Mouse (Mus musculus) heart, postnatal 4 days (tissue): ENCODE results near the gene Lbx2. TPM values are rescaled to one million over a fixed set of nuclear protein-coding genes. Genes with fewer than 3 reads are reported as not detected.

Source experiments
- DNase-seq: peaks from one replicate; pipeline ENCODE4 v3.0.0; 2021
- total RNA-seq, 2 experiments: library from RNA; stranded (reverse); gene quantifications; 2 replicates each; pipeline ENCODE4 v1.2.3; 2021

Gene Lbx2
- total RNA-seq, 2 experiments from 2014 or later, result 0.88 TPM; not detected in 1

- no peak for DNase-seq
Measured at GRCm38 (mm10) chr6:83071220-83071619, 14.9 kb upstream of the Lbx2 start.

DNA sequence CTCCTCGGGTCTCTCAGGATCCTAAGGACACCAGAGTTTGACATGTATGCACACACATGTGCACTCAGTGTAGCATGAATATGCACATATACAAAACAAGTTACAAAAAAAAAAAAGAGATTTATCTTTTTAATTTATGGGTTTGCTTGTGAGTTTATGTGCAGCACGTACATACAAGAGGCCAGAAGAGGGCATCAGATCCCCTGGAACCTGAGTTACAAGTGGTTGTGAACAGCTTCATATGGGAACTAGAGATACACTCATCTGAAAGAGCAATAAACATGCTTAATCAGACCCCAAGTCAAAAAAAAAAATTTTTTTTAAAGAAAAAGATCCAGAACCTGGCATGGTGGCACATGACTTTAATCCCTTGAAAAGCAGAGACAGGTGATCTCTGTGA lies 11.2 kb upstream of the Lbx2 start:
- DNase-seq, result no peak

GRCm38 (mm10) chr6:83077630-83078323 lies 8.4 kb upstream of the Lbx2 start, which contains the start of gene Pcgf1:
Pcgf1 (plus strand) TSS chr6:83077869.
- DNase-seq, result no peak

DNA sequence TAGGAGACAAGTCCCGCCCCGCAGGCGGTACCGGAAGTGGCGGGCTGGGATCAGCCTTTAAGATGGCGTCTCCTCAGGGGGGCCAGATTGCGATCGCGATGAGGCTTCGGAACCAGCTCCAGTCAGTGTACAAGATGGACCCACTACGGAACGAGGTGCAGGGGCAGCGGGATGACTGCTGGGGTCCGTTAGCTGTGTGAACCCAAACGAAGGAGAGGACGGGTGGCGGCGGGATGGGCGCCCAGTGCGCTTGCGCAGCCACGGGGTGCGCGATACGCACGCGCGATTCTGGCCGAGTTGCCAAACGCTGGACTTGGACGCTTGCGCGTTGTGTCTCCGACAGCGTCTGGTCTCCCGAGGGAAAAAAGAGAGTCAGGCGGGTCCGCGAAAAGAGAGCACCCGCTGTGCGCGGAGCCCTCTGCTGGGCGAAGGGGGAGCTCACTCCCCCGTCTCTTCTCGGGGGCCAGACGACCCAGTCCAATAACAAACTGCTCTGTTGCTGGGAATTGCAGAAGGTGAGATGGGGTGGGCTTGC lies 7.8 kb upstream of the Lbx2 start:
- DNase-seq, result peak; percentile 100

DNA sequence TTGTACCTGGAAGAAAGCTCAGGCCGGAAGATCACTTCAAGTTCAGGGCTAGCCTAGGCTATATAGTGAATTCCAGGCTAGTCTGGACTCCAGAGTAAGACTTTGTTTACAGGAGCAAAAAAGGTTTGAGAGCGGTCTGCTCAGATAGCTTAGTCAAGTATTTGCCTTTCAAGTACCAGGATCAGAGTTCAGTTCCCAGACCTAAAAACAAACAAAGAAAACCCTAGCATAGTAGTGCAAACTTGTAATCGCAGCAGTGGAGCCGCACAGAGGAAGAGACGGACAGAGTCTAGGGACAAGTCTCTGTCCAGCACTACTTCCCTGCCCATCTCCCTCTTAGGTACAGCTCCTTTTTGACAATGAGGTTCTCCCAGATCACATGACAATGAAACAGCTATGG lies 6.0 kb upstream of the Lbx2 start:
- no peak for DNase-seq

DNA sequence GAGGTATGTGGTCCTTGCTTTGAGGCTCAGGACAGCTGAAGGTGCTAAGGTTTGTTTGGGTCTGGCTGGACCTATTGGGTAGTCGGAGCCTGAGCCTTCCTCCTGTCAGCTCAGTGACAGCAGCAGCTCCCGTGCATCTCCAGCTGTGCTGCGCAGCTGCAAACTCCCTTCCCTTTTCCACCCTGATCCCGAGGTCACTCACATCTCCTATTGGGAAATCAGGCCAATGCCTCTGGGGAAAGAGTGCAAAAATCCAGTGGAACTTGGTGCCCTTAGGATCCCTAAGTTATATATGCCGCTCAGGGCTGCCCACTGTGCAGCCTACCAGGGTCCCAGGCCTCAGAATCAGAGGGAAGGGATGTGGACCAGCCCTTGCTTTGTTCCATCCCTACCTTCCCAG lies 2.7 kb upstream of the Lbx2 start:
- no peak for DNase-seq

- DNase-seq, result no peak
Measured at GRCm38 (mm10) chr6:83084477-83084876, 1.7 kb upstream of the Lbx2 start.

DNA sequence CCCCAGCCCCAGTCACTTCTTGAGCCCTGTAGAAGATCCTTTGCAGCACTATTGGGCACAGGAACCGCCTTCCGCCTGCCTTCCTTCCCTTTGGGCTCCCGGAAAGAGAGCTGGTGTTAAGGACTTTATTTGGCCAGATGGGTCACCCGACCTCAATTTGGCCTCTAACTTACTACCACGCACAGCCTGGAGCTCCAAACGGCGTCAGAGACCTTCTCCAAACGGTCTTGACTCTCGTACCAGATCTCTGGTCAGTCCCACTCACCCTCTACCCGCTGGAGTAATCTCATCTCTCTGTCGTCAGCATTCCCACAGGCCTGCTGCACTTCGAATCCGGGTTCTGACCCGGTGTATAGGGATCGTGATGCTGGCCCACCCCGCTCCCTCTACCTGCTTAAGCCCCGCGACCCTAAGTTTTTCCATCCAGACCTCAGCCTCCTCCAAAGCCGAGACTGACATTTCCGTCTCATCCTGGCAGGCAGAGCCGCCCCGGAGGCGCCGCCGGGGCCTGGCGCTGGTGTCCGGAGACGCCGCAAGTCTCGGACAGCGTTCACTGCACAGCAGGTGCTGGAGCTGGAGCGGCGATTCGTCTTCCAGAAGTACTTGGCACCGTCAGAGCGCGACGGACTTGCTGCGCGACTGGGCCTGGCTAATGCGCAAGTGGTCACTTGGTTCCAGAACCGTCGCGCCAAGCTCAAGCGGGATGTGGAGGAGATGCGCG lies 1.2 kb downstream of the Lbx2 start:
- peak; percentile 27 for DNase-seq

DNA sequence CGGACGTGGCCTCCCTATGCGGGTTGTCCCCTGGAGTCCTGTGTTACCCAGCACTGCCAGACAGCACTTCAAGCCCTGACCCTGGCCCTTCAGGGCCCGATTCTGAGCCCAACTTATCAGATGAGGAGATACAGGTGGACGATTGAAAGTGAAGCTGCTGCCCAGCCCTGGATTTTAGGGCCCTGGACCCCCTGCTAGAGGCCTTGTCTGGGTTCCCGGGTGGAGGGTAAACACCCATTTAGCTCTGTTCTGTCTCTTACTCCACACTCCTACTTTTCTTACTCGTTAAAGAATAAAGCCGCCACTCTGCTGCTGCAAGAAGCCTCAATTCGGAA lies 1.7 kb downstream of the Lbx2 start:
- no peak for DNase-seq

DNA sequence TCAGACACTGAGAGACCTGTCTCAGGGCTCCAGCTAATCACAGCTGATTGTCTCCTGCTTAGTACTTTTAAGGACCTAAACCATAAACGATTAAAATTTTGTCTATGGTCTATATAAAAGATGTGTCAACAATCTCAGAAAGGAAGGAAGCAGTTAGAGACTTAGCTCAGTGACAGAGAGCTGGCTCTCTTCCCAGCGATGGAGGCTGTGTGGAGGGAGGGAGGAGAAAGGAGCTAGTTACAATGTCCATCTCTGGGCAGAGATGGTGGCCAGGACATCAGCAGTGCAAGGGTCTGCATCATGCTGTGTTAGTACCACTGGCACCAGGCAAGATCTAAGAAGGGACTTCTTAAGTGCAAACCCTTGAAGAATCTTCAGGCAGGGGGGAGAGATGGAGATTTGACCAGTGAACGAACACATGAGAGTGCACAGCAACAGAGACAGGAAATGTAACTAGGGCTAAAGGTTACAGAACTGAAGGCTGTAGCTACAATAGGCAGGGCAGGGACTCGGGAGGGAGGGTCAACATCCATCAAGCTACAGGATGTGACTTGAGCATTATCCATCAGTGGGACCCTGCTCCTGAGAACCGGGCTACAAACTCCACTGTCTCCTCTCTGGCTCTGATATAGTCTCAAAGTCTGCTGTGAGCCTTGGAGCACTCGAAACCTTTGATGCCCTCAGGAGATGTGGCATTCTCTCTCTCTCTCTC lies 6.4 kb downstream of the Lbx2 start:
- peak; percentile 41 for DNase-seq

DNA sequence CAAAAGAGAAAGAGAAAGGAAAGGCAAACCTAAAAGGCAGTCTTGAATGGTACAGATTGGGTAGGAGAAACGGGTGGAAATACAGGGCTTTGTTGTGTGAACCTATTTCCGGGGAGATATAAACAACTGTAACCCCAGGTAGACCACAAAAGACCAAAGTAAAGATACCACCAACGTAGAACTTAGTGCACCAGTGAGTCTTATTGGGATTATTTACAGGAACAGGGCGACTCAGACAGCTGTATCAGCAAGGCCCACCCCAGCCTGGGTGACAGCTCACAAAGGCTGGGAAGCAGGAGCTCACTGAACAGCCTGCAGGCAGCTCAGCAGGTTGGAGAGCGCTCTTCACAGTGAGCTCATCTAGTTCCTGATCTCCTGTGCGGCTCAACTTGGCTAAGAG lies 9.8 kb downstream of the Lbx2 start:
- no peak for DNase-seq

GRCm38 (mm10) chr6:83098411-83098810 lies 12.2 kb downstream of the Lbx2 start:
- no peak for DNase-seq

- peak; percentile 90 for DNase-seq
Measured at GRCm38 (mm10) chr6:83101316-83101687, 15.1 kb downstream of the Lbx2 start, which contains the start of the genes Ccdc142 and Gm42688. Ccdc142 (plus strand) TSS chr6:83101601. Gm42688 (plus strand) TSS chr6:83101617.

DNA sequence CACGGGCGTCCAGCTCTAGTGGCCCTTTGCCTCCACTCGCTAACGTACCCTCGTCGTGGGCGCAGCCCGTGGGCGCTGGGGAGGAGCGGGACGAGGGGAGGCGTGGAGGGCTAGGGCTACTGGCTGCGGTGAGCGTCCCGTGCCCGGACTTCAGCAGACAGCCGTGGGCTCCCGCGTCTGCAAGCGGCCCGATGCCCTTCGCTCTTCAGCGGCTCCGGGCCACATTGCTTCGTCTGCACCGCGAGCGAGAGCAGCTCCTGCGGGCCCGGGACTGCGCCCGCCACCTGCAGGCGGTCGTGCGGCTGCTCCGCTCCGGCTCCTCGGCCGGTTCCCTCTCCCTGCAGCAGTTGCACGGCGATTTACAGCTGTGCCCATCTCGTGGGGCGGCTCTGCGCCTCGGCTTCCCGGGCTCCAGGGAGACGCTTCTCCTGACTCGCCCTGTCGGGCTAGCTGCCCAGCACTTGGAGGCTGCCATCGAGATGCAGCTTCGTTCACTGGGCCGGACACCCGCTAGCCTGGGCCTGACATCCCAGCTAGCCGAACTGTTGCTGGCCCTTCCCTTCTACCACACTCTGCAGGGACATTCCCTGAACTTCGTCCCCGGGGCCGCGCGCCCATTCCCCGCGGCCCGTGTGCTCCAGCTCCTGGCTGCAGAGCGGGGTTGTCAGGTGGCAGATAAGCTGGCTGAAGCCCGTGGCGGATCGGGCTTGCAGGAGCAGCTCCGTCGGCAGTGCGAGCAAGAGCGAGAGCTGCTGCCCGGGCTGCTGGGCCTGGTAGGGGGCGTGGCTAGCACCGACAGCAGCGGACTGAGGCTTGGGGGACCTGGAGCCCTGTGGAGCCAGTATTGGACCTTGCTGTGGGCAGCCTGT lies 15.8 kb downstream of the Lbx2 start:
- peak; percentile 70 for DNase-seq

DNA sequence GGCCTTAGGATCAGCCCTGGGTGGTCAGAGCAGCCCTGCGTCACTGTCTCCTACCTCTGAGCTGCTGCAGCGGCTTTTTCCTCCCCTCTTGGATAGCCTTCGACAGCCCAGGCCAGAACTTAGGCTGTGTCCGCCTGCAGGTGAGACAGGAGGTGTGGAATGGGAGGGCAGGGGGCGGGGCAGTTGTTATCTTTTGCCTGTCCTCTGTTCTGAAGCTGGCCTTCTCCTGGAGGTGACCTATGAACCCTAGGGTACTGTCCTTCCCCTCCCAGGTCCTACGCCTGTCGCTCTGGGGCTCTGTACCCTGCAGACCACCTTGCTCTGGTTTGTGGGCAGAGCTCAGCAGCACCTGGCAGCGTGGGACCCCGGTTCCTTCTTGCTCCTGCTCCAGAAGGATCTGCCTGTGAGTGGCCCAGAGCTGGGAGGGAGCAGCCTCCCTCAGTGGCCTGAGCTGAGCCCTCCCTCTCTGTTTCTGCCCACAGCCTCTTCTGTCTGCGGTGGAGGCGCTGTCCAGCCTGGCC lies 17.0 kb downstream of the Lbx2 start:
- no peak for DNase-seq

DNA sequence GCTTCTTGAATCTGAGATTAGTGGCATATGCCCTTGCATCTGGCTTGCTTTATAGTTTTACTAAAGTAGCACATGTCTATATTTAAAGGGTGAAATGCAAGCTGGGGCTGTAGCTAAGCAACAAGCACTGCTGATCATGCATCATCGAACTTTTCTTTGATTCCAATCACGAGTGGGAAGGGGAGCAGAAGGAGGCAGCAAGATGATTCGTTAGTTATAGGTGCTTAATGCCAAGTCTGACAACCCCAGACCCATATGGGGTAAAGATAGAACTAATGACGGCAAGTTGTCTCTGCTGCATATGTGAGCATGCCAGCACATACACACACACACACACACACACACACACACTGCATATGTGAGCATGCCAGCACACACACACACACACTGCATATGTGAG lies 18.0 kb downstream of the Lbx2 start:
- no peak for DNase-seq

GRCm38 (mm10) chr6:83107566-83108400 lies 21.6 kb downstream of the Lbx2 start:
- DNase-seq, result peak; percentile 88

DNA sequence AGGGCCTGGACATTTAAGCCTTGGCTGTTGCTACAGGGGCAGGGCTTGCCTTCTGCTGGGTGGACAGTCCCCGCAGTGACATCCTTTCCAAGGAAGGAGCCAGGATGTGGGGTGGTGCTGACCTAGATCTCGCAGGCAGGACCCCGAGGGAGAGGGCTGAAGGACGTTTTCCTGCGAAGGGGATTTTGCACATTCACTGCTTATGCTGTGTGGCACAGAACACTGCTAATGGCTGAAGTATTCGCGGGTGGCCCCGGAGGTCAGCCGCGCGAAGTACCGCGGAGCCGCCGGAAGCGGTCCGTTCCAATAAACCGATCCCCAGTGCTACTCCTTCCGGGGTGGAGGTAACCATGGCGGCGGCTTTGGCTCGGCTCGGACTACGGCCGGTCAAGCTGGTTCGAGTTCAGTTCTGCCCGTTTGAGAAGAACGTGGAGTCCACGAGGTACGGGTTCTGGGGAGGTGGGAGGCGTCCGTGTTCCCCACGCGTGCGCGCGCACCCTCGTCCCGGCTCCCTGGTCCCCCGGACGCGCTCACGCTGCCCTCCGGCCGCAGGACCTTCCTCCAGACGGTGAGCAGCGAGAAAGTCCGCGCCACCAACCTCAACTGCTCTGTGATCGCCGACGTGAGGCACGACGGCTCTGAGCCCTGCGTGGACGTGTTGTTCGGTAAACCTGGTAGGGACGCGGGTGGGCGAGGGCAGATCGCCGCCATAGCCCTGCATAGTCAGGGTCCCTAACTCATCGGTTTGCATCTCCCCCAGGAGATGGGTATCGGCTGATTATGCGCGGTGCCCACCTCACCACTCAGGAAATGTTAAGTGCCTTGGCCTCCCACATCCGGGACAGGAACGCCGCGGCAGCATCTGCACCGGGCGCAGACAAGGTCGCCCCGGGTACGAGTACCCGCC lies 22.8 kb downstream of the Lbx2 start, which contains the start of gene Mrpl53:
Gene Mrpl53, plus strand, starts transcription at position 279 of the 907 bp plus-strand sequence.
- peak; percentile 87 for DNase-seq

- no peak for DNase-seq
Measured at GRCm38 (mm10) chr6:83111510-83112136, 25.5 kb downstream of the Lbx2 start.
